Mouse (Mus musculus) forebrain, embryonic 16.5 days (tissue): ENCODE results near the gene Lpo. TPM values are rescaled to one million over a fixed set of nuclear protein-coding genes. Genes with fewer than 3 reads are reported as not detected.

Experiments
- microRNA counts: library from miRNA; unstranded; fragments of <30 nt; microRNA quantifications from one replicate; lab custom pipeline; 2016
- microRNA-seq: library from miRNA; unstranded; fragments of <30 nt; microRNA quantifications from one replicate; pipeline ENCODE4, GENCODE M21; 2017
- polyA plus RNA-seq: library from polyadenylated mRNA; unstranded; fragments of >200 nt; fragmentation: Nextera tagmentation; extraction: Ambion mirVana; gene quantifications from 2 replicates; pipeline ENCODE4 v1.2.1, GENCODE M21; 2015

Lpo gene
- polyA plus RNA-seq, 1 experiment from 2014 or later = 0.48 TPM

MicroRNAs encoded within 50 kb of the gene (microRNA counts, 519-probe panel; counts per million panel counts)
- microRNA mmu-miR-142-3p (lab: Ali Mortazavi, UCI) (2,561 counts per million, percentile 63 among the panel's probes with 10 or more counts), microRNA mmu-miR-142-5p (lab: Ali Mortazavi, UCI) (3,292 counts per million, percentile 84 among the panel's probes with 10 or more counts)

Small RNAs within 50 kb of the gene (microRNA-seq; reads per million reads assigned to microRNA genes)
- gene Mir142 (not detected), gene Mir142b (not detected)

Other genes with a start within 250 kb of the Lpo start
- gene Mtmr4, start 236.1 kb downstream of the Lpo start, polyA plus RNA-seq = 65.1 and 71.5 TPM in 2 replicates
- 0.45 and 0.46 TPM in 2 replicates for gene Hsf5, start 211.1 kb downstream of the Lpo start, polyA plus RNA-seq
- 0.76 and 1.9 TPM in 2 replicates for gene Rnf43, start 165.6 kb downstream of the Lpo start, polyA plus RNA-seq
- gene Supt4a, start 90.7 kb downstream of the Lpo start, polyA plus RNA-seq = 133 and 147 TPM in 2 replicates
- 26.4 and 47.4 TPM in 2 replicates for gene Tspoap1, start 67.7 kb downstream of the Lpo start, polyA plus RNA-seq
- 0.29 and 0.80 TPM in 2 replicates for gene Mpo, start 34.7 kb downstream of the Lpo start, polyA plus RNA-seq
- gene Mks1, start 24.9 kb upstream of the Lpo start, polyA plus RNA-seq = 9.7 and 12.6 TPM in 2 replicates
- gene Epx, start 47.2 kb upstream of the Lpo start, polyA plus RNA-seq = 0.24 TPM in 1 of 2 replicates, not detected in the other
- not detected in 2 replicates for gene Olfr462, start 64.0 kb upstream of the Lpo start, polyA plus RNA-seq
- gene Olfr463, start 69.1 kb upstream of the Lpo start, polyA plus RNA-seq = not detected in 2 replicates
- gene Olfr464, start 92.7 kb upstream of the Lpo start, polyA plus RNA-seq = not detected in 2 replicates
- gene Dynll2, start 159.2 kb upstream of the Lpo start, polyA plus RNA-seq = 31.8 and 43.1 TPM in 2 replicates
- gene Srsf1, start 219.1 kb upstream of the Lpo start, polyA plus RNA-seq = 290 and 334 TPM in 2 replicates
- gene Vezf1, start 240.0 kb upstream of the Lpo start, polyA plus RNA-seq = 59.7 and 68.1 TPM in 2 replicates